Mouse (Mus musculus) CH12.LX (cell line): ENCODE measurements at regions not wholly inside any gene's neighbourhood (a gene's known extent, or its start where the extent isn't known, plus 50 kb on each side); places are given as distances from the start of the nearest gene placed in this dataset.

Source experiments
- CTCF ChIP-seq, 2 experiments: IDR thresholded peaks in 1 of 2; conservative IDR thresholded peaks in 1 of 2; 2 replicates each; pipeline ENCODE4 v1.5.1; 2011 to 2012; ENCODE audit warnings: low read depth in 2 of 2, low read length in 2 of 2, improper control_type of control experiment in 1 of 2, inconsistent platforms in 1 of 2, mild to moderate bottlenecking in 1 of 2, moderate library complexity in 1 of 2
- E2F4 ChIP-seq: IDR thresholded peaks from 2 replicates; pipeline ENCODE4 v1.6.1; 2011; ENCODE audit warnings: low read depth, low read length, improper control_type of control experiment; ENCODE audit not compliant: insufficient replicate concordance
- ELF1 ChIP-seq: IDR thresholded peaks from 2 replicates; pipeline ENCODE4 v1.6.1; 2014; ENCODE audit warnings: low read depth, mild to moderate bottlenecking, inconsistent platforms, low read length, improper control_type of control experiment
- EP300 ChIP-seq: IDR thresholded peaks from 2 replicates; pipeline ENCODE4 v1.6.1; 2011; ENCODE audit warnings: low read length, improper control_type of control experiment
- GABPA ChIP-seq: IDR thresholded peaks from 2 replicates; pipeline ENCODE4 v1.6.1; 2012; ENCODE audit warnings: low read depth, low read length, improper control_type of control experiment, inconsistent platforms; ENCODE audit not compliant: insufficient replicate concordance
- IRF4 ChIP-seq: IDR thresholded peaks from 2 replicates; pipeline ENCODE4 v1.6.1; 2014; ENCODE audit warnings: low read depth, mild to moderate bottlenecking, inconsistent platforms, low read length, improper control_type of control experiment
- JUN ChIP-seq: IDR thresholded peaks from 2 replicates; pipeline ENCODE4 v1.6.1; 2011; ENCODE audit warnings: low read depth, mild to moderate bottlenecking, low read length, improper control_type of control experiment, moderate library complexity; ENCODE audit not compliant: insufficient read depth
- MAX ChIP-seq: IDR thresholded peaks from 2 replicates; pipeline ENCODE4 v1.6.1; 2011; ENCODE audit warnings: low read length, improper control_type of control experiment
- MEF2A ChIP-seq: IDR thresholded peaks from 2 replicates; pipeline ENCODE4 v1.6.1; 2014; ENCODE audit warnings: low read depth, mild to moderate bottlenecking, inconsistent platforms, low read length, improper control_type of control experiment, borderline replicate concordance
- NELFE ChIP-seq: IDR thresholded peaks from 2 replicates; pipeline ENCODE4 v1.6.1; 2011; ENCODE audit warnings: low read depth, low read length, improper control_type of control experiment
- POLR2A ChIP-seq: IDR thresholded peaks from 2 replicates; pipeline ENCODE4 v1.6.1; 2011; ENCODE audit warnings: low read depth, mild to moderate bottlenecking, improper control_type of control experiment, low read length
- POLR2AphosphoS2 ChIP-seq: IDR thresholded peaks from 2 replicates; pipeline ENCODE4 v1.6.1; 2011; ENCODE audit warnings: low read depth, low read length, improper control_type of control experiment
- TCF12 ChIP-seq: IDR thresholded peaks from 2 replicates; pipeline ENCODE4 v1.6.1; 2014; ENCODE audit warnings: low read depth, mild to moderate bottlenecking, inconsistent platforms, low read length, improper control_type of control experiment
- ZC3H11A ChIP-seq: IDR thresholded peaks from 2 replicates; pipeline ENCODE4 v1.6.1; 2012; ENCODE audit warnings: low read depth, mild to moderate bottlenecking, inconsistent platforms, low read length, improper control_type of control experiment

DNA sequence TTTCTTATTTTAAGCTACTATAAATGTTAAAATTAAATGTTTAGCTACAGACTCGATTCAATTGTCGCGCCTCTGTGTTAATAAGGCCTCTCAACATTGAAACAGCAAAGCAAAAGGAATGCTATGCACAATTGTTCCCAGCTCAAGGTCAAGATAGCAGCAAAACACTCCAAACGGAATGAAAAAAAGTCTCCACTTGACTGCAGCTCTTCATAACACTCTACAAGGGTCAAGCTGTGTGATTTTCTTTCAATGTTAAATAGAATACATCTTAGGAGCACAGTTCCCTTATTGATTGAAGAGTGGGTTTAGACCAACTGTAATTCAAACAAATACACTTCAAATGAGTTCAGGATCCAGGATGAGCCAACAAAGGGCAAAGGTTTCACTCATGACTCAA is 63.9 kb upstream of the Gm11146 start:
- TF ChIP-seq CTCF (conservative IDR thresholded peaks at IDR 0.05 in 1 of 2, IDR thresholded peaks at IDR 0.05 in 1 of 2; ENCODE audit: low read depth in 2 of 2, low read length in 2 of 2): no peak
- no peak for TF ChIP-seq POLR2A
- TF ChIP-seq MAX: no peak
- TF ChIP-seq JUN: no peak
- TF ChIP-seq NELFE: no peak
- TF ChIP-seq EP300: no peak
- TF ChIP-seq ZC3H11A: no peak
- no peak for TF ChIP-seq E2F4
- no peak for TF ChIP-seq MEF2A
- TF ChIP-seq ELF1: no peak
- TF ChIP-seq POLR2AphosphoS2: no peak
- TF ChIP-seq IRF4: no peak
- TF ChIP-seq GABPA: no peak
- TF ChIP-seq TCF12: no peak
